Mouse (Mus musculus): ENCODE data around the gene Ppp1r36.

GRCm38 (mm10) chr12:76474246-76474583 is 56.9 kb downstream of the Ppp1r36 start:
- TF ChIP-seq CTCF (IDR thresholded peaks at IDR 0.05; ENCODE audit: borderline replicate concordance, control insufficient read depth, extremely low read depth, insufficient read depth, low read length, poor library complexity) (no peak), POLR2A (IDR thresholded peaks at IDR 0.05; ENCODE audit: control insufficient read depth, extremely low read depth, insufficient read depth, low read length, poor library complexity) (no peak)

All from thymus, adult 2 months (tissue).